Mouse (Mus musculus) left cerebral cortex, postnatal 10 days (tissue): ENCODE data around the gene Sis. TPM values are rescaled to one million over a fixed set of nuclear protein-coding genes. Genes with fewer than 3 reads are reported as not detected.

Experiments used
- DNase-seq, 2 experiments: peaks; one replicate each; pipeline ENCODE4 v3.0.0; 2021 to 2022; ENCODE audit warnings: low spot score in 2 of 2, mixed read lengths in 1 of 2; ENCODE audit errors: extremely low spot score in 1 of 2
- intact Hi-C: fragments of 180-260 bp; cut with DNase I; formaldehyde crosslinking; loops from one replicate; pipeline ENCODE4 v1.15.1; 2025
- total RNA-seq, 2 experiments: library from RNA; stranded (reverse); gene quantifications; 2 replicates each; pipeline ENCODE4 v1.2.3; 2021

The Sis gene
- total RNA-seq = under 1 TPM; 0.06 to 0.21 TPM

GRCm38 (mm10) chr3:72967675-72968074, at the start of gene Sis:
TSS of gene Sis (minus strand) at chr3:72967863.
- DNase-seq = no peak
- intact Hi-C loops = no loop called here

- intact Hi-C loops = no loop called here
- no peak for DNase-seq
Measured at GRCm38 (mm10) chr3:73006045-73006444, 38.4 kb upstream of the Sis start.

GRCm38 (mm10) chr3:73002933-73003696, 35.5 kb upstream of the Sis start:
- DNase-seq = no peak
- intact Hi-C loops = no loop called here

GRCm38 (mm10) chr3:72997517-72997916, 29.9 kb upstream of the Sis start:
- no peak for DNase-seq
- intact Hi-C loops = no loop called here

GRCm38 (mm10) chr3:72990992-72991391, 23.3 kb upstream of the Sis start:
- intact Hi-C loops = no loop called here
- no peak for DNase-seq

GRCm38 (mm10) chr3:72976602-72977001, 8.9 kb upstream of the Sis start:
- DNase-seq = no peak
- intact Hi-C loops = no loop called here

- no peak for DNase-seq
- intact Hi-C loops = no loop called here
Measured at GRCm38 (mm10) chr3:72918919-72919526, 48.6 kb downstream of the Sis start.

- intact Hi-C loops = no loop called here
Measured at GRCm38 (mm10) chr3:72882501-72882900, 85.2 kb downstream of the Sis start.

GRCm38 (mm10) chr3:72868141-72868540, 99.5 kb downstream of the Sis start:
- no peak for DNase-seq
- intact Hi-C loops = no loop called here

More at GRCm38 (mm10) chr3:72882501-72882900, 85.2 kb downstream of the Sis start:
- no peak for DNase-seq

GRCm38 (mm10) chr3:72858738-72859137, 108.9 kb downstream of the Sis start:
- intact Hi-C loops = no loop called here
- DNase-seq = no peak

GRCm38 (mm10) chr3:72855405-72855804, 112.3 kb downstream of the Sis start:
- DNase-seq = no peak
- intact Hi-C loops = no loop called here

GRCm38 (mm10) chr3:72840641-72841040, 127.0 kb downstream of the Sis start:
- DNase-seq = no peak
- intact Hi-C loops = no loop called here

Other genes starting within 250 kb of the Sis start
- 10 to 100 TPM; 66.2 to 68.2 TPM for gene Slitrk3, start 89.9 kb upstream of the Sis start, total RNA-seq